Mouse (Mus musculus) ES-CJ7 (cell line): ENCODE measurements around the gene Gbp2.

Experiments used
- DNase-seq: peaks from one replicate; pipeline ENCODE4 v3.0.0; 2011; ENCODE audit warnings: low read depth, low spot score

The Gbp2 gene

GRCm38 (mm10) chr3:142620111-142620955, at the start of gene Gbp2:
Gene Gbp2, plus strand, starts transcription at chr3:142620602.
- peak; percentile 14 for DNase-seq

GRCm38 (mm10) chr3:142570738-142571137, 49.7 kb upstream of the Gbp2 start:
- no peak for DNase-seq

DNA sequence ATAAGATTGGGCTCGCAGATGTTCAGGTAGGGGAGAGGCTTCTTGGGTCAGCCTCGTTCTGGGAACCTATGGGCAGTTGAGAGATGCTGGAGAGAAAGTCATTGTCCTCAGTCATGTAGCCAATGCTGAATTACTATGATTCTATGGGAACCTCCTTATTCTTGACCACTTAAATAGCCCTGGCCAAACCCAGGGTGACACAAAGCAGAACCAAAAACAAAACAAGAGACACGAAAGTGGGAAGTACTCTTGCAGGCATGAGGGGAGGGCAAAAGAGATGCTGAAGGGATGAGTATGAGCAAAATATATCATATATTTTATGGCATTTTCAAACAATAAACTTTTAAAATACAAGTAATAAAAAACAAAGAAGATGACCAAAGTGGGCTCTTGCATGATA, 43.3 kb upstream of the Gbp2 start:
- DNase-seq = no peak

DNA sequence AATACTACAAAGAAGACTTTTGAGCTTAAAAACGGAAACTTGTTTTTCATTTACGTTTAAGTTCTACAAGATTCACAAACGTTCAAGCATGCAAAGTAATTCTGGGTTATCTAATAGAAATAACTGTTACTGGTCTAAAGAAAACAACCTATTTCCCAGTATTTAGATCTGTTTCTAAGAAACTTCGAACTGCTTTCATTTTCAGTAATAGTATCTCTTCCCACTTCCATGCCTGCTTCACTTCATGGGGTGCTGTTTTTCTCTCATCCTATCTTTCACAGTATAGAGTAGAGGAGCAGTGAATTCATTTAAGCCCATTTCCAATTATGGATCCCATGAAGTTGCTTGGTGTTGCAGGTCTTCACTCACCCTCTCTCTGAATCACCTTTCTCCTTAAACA, 42.1 kb upstream of the Gbp2 start:
- no peak for DNase-seq

DNA sequence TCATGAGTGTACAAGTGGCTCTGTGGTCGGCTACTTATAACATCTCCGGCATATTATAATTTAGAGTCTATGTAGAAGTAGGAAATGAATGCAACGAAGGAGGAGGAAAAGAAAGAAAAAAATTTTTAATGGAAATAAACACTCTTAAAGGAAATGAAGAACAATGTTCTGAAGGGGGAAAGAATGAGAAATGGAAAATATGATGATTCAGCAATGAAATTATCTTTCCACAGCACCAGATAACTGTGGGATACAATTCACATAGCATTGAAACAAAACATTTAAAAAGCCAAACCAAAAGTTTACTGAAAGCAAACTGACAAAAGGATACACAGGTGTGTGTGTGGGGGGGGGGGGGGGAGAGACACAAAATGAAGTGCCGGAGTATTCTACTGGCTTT, 37.3 kb upstream of the Gbp2 start:
- DNase-seq = no peak

DNA sequence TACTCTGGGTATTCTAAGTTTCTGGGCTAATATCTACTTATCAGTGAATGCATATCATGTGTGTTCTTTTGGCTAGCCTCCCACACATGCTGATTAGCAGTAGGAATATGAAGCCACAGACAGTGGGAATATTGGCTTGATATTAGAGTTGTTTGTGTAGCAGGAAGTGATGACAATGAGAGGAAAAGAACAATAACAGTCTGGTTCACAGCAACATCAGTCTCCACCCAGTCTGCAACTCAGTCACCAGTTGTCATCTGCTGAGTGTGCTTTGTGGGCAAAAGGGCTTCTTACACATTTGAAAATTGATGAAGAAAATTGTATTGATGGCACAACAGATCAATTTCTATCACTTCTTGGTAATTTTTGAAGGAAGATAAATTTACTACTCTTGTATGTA, 33.0 kb upstream of the Gbp2 start:
- no peak for DNase-seq

DNA sequence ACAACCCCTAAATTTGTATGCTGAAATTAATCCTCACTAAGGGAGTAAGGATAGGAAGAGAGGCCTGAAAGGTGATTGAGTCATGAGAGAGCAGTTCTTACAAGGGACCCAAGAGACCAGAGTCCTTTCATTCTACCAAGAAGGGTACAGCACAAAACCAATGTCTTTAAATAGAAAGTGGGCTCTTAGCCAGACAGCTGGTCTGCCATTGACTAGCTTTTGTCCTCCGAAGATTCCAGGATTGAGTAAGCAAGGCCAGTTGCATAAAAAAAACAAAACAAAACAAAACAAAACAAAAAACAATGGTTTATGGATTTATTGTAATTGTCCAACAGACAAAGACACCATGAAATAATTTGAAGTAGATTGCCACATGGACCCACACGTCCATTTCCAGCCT, 31.5 kb upstream of the Gbp2 start:
- no peak for DNase-seq

GRCm38 (mm10) chr3:142590431-142591067, 29.9 kb upstream of the Gbp2 start:
- no peak for DNase-seq

GRCm38 (mm10) chr3:142594547-142594946, 25.9 kb upstream of the Gbp2 start, which contains the start of gene Gbp2b:
Gene Gbp2b, plus strand, starts transcription at chr3:142594847.
- no peak for DNase-seq

- no peak for DNase-seq
Observed at GRCm38 (mm10) chr3:142597923-142598322, 22.5 kb upstream of the Gbp2 start.

DNA sequence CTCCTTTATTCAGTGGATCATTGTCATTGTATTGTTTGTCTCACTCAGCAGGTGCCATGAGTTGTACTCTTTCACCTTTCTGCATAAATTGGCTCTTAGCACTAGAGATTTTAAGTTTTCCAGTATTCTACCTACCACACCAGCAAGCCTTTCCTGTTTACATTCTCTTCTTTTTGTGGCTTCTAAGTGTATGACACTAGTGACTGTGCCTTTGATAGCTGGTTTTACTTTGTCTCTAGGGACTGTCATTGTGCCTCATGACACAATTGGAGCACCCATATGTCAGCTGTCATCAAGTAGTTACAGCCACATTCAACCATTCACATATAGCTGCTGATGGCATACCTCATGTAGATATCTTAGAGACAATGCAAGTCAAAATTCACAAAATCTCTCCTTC, 18.7 kb upstream of the Gbp2 start:
- DNase-seq = no peak

- DNase-seq = no peak
Observed at GRCm38 (mm10) chr3:142618658-142619057, 1.7 kb upstream of the Gbp2 start.

- DNase-seq = no peak
Observed at GRCm38 (mm10) chr3:142619606-142620005, 796 bp upstream of the Gbp2 start.

DNA sequence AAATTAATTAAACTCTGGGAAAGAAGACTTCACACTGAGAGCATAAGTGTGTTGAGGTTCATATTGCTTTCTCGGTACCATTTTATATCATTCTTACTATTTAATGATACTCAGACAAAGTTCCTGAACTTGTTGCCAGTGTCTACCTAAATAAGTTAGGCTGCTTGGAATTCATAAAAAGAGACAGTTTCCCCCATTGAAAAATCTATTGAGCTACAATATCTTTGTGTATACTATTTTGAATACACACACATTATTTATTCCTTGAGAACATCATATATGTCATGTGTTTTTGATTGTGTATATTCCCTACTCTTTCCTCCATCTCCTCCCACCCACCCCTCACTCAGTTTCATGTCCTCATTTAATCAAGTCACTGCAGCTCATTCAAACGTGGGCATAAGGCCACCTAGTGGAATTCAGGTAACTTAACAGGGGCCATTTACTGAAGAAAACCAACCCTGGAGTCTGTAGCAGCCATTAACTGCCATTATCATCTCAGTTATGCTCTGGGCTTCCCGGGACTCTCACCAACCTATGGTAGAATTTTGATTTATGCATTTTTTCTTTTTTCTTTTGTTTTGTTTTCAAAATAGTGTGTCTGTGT, 657 bp downstream of the Gbp2 start:
- DNase-seq = peak; percentile 67

DNA sequence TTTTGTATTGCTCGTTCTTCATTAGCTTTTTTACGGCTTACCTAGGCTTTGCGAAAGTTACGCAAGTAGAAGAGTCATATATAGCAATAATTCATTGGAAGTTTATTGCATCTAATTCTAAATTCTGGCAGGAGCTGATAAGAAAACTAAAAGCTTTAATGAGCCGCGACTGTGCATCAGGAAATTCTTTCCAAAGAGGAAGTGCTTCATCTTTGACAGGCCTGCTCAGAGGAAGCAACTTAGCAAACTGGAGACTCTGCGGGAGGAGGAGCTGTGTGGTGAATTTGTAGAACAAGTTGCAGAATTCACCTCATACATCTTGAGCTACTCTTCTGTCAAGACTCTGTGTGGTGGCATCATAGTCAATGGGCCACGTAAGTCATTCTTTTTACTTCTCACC, 10.0 kb downstream of the Gbp2 start:
- DNase-seq = no peak

DNA sequence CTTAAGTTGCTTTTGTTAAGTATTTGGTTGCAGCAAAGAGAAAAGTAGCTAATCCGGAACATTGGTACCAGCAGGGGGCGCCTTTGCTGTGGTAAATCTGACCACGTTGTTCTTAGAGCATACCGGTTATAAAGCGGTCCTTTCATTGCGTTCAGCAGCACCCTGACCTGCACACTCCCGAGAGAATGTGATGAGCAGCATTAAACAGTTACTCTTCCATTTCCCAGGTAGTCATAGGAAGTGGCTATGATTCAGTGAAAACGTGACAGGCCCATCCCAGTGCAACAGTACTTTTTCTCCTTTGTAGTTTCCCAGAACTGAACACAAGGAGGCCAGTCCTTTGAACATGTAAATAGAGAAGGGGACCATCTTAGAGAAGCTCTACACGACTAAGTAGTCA, 19.8 kb downstream of the Gbp2 start:
- peak; percentile 91 for DNase-seq

- DNase-seq = peak; percentile 44
Observed at GRCm38 (mm10) chr3:142645949-142646348, 25.5 kb downstream of the Gbp2 start.

- DNase-seq = peak; percentile 36
Observed at GRCm38 (mm10) chr3:142647836-142648235, 27.4 kb downstream of the Gbp2 start.

GRCm38 (mm10) chr3:142650205-142650604, 29.8 kb downstream of the Gbp2 start:
- peak; percentile 94 for DNase-seq

DNA sequence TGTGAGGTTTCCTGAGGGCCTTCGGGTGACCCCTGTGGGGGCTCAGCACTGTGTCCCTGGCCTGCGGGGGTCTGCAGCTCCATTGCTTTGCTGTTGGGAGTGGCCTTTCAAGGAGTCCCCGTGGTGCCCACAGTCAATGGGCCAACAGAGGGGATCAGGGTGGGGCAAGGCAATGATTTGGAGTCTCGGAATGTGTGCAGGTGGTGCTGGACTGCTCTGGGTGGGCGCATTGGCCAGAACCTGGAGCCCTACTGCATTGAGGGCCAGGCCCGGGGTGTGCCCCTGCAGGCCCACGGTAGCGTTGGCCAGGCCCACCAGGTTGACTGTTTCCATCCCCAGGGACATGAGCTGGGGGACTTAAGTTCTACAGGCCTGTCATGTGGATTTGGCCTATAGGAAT, 44.3 kb downstream of the Gbp2 start:
- DNase-seq = no peak

GRCm38 (mm10) chr3:142674607-142675006, 54.2 kb downstream of the Gbp2 start:
- peak; percentile 32 for DNase-seq
